Mouse (Mus musculus): Measurements from ENCODE around the gene Uchl4. TPM values are rescaled to one million over a fixed set of nuclear protein-coding genes. Genes with fewer than 3 reads are reported as not detected.

Gene Uchl4
- polyA plus RNA-seq, 1 experiment: 0.89 TPM

GRCm38 (mm10) chr9:64242381-64242831 is 7.4 kb downstream of the Uchl4 start:
- Histone ChIP-seq H3K4me3 (ENCODE audit: control insufficient read depth, low read depth, low read length) (no peak overlapping the region), H3K4me1 (ENCODE audit: control insufficient read depth, insufficient read depth, low read length) (no peaks in the 10 kb centered on the region), H3K36me3 (ENCODE audit: control insufficient read depth, insufficient read depth, low read length) (no peaks in the 10 kb centered on the region), H3K27ac (ENCODE audit: control insufficient read depth, insufficient read depth, low read depth, low read length) (no peak overlapping the region), H3K27me3 (ENCODE audit: control insufficient read depth, insufficient read depth, low read length) (no peaks in the 10 kb centered on the region)
- TF ChIP-seq POLR2A (IDR thresholded peaks at IDR 0.05; ENCODE audit: control insufficient read depth, low read depth, low read length) (no peak), CTCF (IDR thresholded peaks at IDR 0.05; ENCODE audit: control insufficient read depth, insufficient read depth, insufficient replicate concordance, low read depth, low read length) (no peak)

- H3K4me1 ChIP-seq (ENCODE audit: control insufficient read depth, insufficient read depth, low read length): peaks cover 7% of the 10 kb centered on the region
- H3K27ac ChIP-seq (ENCODE audit: control insufficient read depth, insufficient read depth, low read depth, low read length): no peak overlapping the region
- no peaks in the 10 kb centered on the region for H3K27me3 ChIP-seq (ENCODE audit: control insufficient read depth, insufficient read depth, low read length)
- no peaks in the 10 kb centered on the region for H3K36me3 ChIP-seq (ENCODE audit: control insufficient read depth, insufficient read depth, low read length)
- no peak overlapping the region for H3K4me3 ChIP-seq (ENCODE audit: control insufficient read depth, low read depth, low read length)
- TF ChIP-seq CTCF (IDR thresholded peaks at IDR 0.05; ENCODE audit: control insufficient read depth, insufficient read depth, insufficient replicate concordance, low read depth, low read length) (no peak), POLR2A (IDR thresholded peaks at IDR 0.05; ENCODE audit: control insufficient read depth, low read depth, low read length) (no peak)
These were observed 14.4 kb downstream of the Uchl4 start for GRCm38 (mm10) chr9:64249371-64249770.

- Histone ChIP-seq H3K27ac (ENCODE audit: control insufficient read depth, insufficient read depth, low read depth, low read length) (no peak overlapping the region), H3K4me3 (ENCODE audit: control insufficient read depth, low read depth, low read length) (no peak overlapping the region), H3K27me3 (ENCODE audit: control insufficient read depth, insufficient read depth, low read length) (no peaks in the 10 kb centered on the region), H3K36me3 (ENCODE audit: control insufficient read depth, insufficient read depth, low read length) (no peaks in the 10 kb centered on the region), H3K4me1 (ENCODE audit: control insufficient read depth, insufficient read depth, low read length) (peaks cover 7% of the 10 kb centered on the region)
- no peak for TF ChIP-seq CTCF (IDR thresholded peaks at IDR 0.05; ENCODE audit: control insufficient read depth, insufficient read depth, insufficient replicate concordance, low read depth, low read length)
These were observed 15.2 kb downstream of the Uchl4 start for GRCm38 (mm10) chr9:64250111-64250730.

- H3K27ac ChIP-seq (ENCODE audit: control insufficient read depth, insufficient read depth, low read depth, low read length): peak overlapping the region; percentile 78
- H3K4me1 ChIP-seq (ENCODE audit: control insufficient read depth, insufficient read depth, low read length): peaks cover 7% of the 10 kb centered on the region
- peak overlapping the region; percentile 82 for H3K4me3 ChIP-seq (ENCODE audit: control insufficient read depth, low read depth, low read length)
- TF ChIP-seq POLR2A (IDR thresholded peaks at IDR 0.05; ENCODE audit: control insufficient read depth, low read depth, low read length) (no peak), CTCF (IDR thresholded peaks at IDR 0.05; ENCODE audit: control insufficient read depth, insufficient read depth, insufficient replicate concordance, low read depth, low read length) (no peak)
- no peaks in the 10 kb centered on the region for H3K36me3 ChIP-seq (ENCODE audit: control insufficient read depth, insufficient read depth, low read length)
- no peaks in the 10 kb centered on the region for H3K27me3 ChIP-seq (ENCODE audit: control insufficient read depth, insufficient read depth, low read length)
These were observed 17.6 kb downstream of the Uchl4 start for GRCm38 (mm10) chr9:64252591-64253020.

- TF ChIP-seq CTCF (IDR thresholded peaks at IDR 0.05; ENCODE audit: control insufficient read depth, insufficient read depth, insufficient replicate concordance, low read depth, low read length) (peak; percentile 56; the same call in 1 of the 2 replicates), POLR2A (IDR thresholded peaks at IDR 0.05; ENCODE audit: control insufficient read depth, low read depth, low read length) (peak; percentile 97)
- H3K27ac ChIP-seq (ENCODE audit: control insufficient read depth, insufficient read depth, low read depth, low read length): peak within 1 kb of the TSS; percentile 78
- peak within 1 kb of the TSS; percentile 82 for H3K4me3 ChIP-seq (ENCODE audit: control insufficient read depth, low read depth, low read length)
- H3K4me1 ChIP-seq (ENCODE audit: control insufficient read depth, insufficient read depth, low read length): peaks cover 7% of the 10 kb centered on the region
- no peaks in the 10 kb centered on the region for H3K36me3 ChIP-seq (ENCODE audit: control insufficient read depth, insufficient read depth, low read length)
- no peaks in the 10 kb centered on the region for H3K27me3 ChIP-seq (ENCODE audit: control insufficient read depth, insufficient read depth, low read length)
These were observed 18.3 kb downstream of the Uchl4 start, which contains the start of gene Map2k1 for GRCm38 (mm10) chr9:64253021-64253904. TSS of gene Map2k1 (minus strand) at chr9:64253631.

- Histone ChIP-seq H3K27ac (ENCODE audit: control insufficient read depth, insufficient read depth, low read depth, low read length) (no peak overlapping the region), H3K4me1 (ENCODE audit: control insufficient read depth, insufficient read depth, low read length) (peaks cover 7% of the 10 kb centered on the region), H3K36me3 (ENCODE audit: control insufficient read depth, insufficient read depth, low read length) (no peaks in the 10 kb centered on the region), H3K4me3 (ENCODE audit: control insufficient read depth, low read depth, low read length) (no peak overlapping the region), H3K27me3 (ENCODE audit: control insufficient read depth, insufficient read depth, low read length) (no peaks in the 10 kb centered on the region)
- no peak for TF ChIP-seq CTCF (IDR thresholded peaks at IDR 0.05; ENCODE audit: control insufficient read depth, insufficient read depth, insufficient replicate concordance, low read depth, low read length)
- TF ChIP-seq POLR2A (IDR thresholded peaks at IDR 0.05; ENCODE audit: control insufficient read depth, low read depth, low read length): no peak
These were observed 20.4 kb downstream of the Uchl4 start for GRCm38 (mm10) chr9:64255422-64255821.

- Histone ChIP-seq H3K4me1 (ENCODE audit: control insufficient read depth, insufficient read depth, low read length) (peaks cover 7% of the 10 kb centered on the region), H3K27me3 (ENCODE audit: control insufficient read depth, insufficient read depth, low read length) (no peaks in the 10 kb centered on the region), H3K4me3 (ENCODE audit: control insufficient read depth, low read depth, low read length) (no peak overlapping the region), H3K36me3 (ENCODE audit: control insufficient read depth, insufficient read depth, low read length) (no peaks in the 10 kb centered on the region), H3K27ac (ENCODE audit: control insufficient read depth, insufficient read depth, low read depth, low read length) (no peak overlapping the region)
- TF ChIP-seq CTCF (IDR thresholded peaks at IDR 0.05; ENCODE audit: control insufficient read depth, insufficient read depth, insufficient replicate concordance, low read depth, low read length): no peak
- TF ChIP-seq POLR2A (IDR thresholded peaks at IDR 0.05; ENCODE audit: control insufficient read depth, low read depth, low read length): no peak
These were observed 21.2 kb downstream of the Uchl4 start for GRCm38 (mm10) chr9:64256204-64256603.
